Mouse (Mus musculus) right cerebral cortex, postnatal 14 days (tissue): ENCODE measurements around the gene Cryz.

Source experiments
- DNase-seq: peaks from one replicate; pipeline ENCODE4 v3.0.0; 2022

Gene Cryz

DNA sequence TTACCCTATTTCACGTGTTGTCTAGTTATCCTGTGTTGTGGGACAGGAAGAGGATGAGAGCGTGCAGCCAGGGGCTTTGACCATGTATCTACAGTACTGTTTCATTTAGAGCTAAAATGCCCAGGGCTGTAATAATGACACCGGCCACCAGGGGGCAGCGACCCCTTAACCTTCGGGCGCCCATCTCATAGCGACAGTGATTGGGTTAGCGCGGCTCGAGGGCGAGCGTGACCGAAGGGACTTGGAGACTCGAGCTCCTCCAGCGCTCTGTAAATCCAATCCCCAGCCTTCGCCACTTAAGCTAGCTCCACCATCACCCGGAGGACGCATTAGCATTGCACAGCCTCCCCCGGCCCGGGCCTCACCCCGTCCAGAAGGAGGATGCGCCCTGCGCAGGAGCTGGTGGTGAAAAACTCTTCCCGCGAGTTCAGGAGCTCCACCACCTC is at the start of gene Cryz:
Gene Cryz, plus strand, starts transcription at position 224 of the 446 bp plus-strand sequence.
- peak; percentile 89 for DNase-seq

DNA sequence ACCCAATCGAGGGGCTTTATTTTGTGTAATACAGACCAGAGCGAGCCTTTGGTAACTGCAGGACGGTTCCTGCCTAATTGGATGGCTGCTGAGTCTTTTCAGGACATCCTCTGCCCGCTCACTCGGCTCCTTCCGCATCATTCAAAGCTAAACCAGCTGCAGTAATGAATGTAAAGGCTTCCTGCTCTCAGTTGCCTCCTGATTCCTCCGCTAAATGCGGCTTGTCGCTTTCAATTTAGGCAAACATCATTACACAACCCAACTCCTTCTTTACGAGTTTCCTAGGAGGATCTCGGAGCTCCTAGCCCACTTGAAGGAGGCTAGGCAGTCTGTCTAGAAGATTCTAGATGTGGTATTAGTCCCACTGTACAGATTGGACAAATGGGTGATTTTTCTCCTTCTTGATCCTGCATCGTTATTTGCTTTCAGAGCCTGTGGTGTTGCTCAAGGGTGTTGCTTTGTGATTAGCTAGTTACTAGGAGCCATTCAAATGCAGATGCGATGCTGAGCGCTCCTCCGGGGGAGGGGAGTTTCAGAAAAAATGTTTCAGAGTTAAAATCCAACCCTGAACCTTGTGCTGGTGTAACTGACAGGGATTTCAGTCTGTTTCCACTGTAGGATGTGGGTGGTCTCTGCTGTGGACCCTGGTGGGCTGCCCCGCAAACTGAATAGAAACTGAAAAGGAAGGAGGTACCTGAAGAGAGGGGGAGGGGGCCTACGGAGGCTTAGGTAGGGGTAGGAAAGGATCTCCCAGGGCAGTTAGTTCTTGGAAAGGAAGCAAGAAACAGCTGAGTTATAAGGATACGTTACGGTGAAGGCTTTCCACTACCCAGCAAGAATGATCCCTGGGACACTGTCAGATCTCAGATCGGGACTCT is 48.7 kb upstream of the Cryz start:
- DNase-seq = no peak

DNA sequence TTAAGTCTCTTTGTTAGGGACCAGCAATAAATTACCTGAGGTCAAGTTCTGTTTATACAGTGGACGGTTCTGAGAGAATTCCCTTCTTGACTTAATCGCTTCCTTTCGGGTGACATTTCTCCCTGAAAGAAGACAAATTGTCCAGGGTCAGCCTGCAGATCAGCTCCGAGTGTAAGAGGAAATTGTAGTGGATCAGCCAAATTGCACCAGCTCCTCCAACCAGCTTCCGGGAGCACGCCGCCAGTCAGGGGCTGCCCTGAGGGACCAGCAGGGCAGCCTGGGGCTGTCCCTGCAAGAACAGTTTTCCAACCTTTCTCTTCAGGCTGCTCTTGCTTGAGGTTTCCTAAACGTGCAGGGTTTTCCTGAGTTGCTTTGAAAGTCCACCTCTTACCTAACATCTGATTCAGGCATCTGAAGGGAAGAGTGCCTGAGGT is 47.6 kb upstream of the Cryz start:
- no peak for DNase-seq

DNA sequence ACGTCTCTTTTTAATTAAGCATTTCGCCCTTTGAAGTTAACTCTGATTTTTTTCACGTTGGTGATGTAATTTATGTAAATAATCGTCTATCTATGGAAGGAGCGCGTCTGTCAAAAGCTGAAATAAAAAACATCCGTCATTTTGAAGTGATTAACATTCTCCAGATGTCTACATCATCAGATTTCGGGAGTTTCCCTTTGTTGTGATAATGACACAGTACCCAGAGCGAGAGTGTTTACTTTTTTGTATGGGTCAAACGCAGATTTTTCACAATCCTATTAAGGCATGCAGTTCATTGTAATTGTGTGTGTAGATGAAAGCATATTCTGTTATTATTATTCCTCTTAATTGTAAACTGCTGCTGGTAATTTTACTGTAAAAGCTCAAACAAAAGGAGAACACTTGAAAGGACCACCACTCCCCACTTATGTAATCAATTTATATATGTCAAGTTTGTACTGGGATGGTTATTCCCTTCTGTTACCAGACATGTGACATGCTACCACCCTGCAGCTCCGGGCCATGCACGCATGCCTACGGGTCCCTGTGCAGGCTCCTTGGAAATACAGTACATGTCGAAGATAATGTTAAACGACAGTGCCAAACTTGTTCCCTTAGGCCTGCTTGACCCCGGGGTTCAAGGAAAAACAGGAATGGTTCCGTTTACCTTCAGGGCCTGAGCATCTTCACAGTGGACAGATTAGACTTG is 46.0 kb upstream of the Cryz start:
- DNase-seq = no peak

DNA sequence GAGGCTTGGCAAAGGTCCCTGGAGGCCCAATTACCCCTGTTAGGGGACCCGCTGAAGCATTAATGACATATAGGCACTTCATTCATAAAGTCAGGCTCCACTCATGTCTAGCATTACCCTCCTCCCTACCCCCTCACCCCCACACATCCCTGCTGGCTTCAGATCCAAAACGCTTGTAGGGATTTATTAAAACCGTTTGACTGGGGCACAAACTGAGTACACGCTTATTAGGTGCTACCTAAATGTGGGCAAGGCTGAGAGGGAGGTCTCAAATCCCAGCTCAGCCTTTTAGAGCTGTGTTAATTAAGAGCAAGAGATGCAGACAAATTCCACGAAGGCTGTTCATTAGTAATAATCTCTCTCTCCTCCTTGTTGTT is 45.5 kb upstream of the Cryz start:
- no peak for DNase-seq

DNA sequence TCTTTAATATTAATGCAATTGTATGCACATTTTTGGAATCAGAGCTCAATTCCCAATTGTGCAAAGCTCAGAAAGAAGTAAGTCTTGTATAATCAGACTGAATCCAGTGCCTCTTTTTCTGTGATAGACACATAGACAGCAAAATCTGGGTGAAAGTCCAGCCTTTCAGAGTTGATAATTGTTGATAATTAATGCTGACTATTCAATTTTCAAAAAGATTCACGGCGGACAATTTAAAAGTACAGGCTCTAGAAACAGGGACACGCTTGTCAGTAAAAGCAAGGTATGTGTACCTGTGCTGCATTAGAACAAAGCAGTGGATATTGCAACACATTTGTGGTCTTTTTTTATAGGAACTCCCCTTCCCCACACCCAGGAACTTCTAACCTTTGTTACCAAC is 34.3 kb upstream of the Cryz start:
- no peak for DNase-seq

DNA sequence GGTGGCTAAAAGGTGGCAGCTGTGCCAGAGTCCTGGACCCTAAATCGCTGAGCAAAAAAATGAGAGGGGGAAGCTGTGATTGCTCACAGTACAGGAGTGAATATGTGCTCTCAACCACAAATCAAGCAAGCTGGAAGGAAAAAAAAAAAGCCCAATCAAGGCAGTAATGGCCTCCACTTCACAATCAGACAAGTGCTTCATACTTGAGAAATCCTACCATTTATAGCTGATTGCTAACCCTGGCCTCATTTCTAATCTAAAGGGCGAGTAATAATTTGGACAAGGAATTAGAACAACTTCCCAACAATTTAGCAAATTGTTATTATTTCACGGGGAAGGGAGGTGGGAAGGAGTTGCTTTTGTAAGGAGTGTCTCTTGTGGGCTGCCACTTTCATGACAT is 31.1 kb upstream of the Cryz start:
- DNase-seq = no peak

DNA sequence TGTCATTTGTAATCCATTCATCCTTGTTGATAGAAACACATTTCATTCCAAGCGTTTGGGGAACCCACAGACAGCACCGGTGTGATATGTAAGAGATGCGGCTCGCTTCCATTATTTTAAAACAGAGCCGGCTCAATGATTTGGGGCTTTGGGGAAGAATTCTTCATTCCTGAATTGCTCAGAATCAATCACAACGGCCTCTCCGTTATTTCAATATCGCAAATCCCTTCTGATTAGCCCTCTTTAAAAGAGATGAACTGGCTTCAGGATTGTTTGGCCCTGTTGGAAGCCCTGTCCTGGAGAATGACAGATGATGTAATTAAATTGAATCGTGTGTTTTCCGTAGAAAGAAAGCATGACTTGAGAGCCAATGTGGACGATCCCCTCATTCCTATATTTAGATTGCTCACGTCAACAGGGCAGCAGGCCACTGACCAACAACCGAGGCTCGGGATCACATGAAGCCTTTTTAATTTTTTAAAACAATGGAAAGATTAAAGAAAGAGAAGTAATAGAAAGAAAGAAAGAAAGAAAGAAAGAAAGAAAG is 26.4 kb upstream of the Cryz start:
- no peak for DNase-seq

DNA sequence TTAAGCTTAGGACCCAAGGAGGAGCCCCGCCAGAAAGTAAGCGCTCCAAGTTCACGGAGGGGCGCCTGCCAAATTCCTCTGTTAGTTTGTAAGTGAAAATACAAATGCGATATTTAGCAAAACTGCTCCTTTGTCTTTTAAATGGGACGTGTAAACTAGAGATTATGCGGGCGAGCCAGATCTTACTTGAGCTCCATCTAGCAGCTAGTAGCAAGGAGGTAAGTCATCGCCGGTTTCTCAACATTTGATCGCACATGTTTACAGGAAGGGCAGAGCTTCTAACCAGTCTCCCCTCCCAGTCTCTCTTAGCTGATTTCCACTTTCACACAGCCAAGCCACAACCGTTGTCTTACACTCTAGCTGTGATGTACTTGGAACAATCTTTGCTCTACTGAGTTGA is 25.7 kb upstream of the Cryz start:
- DNase-seq = no peak

DNA sequence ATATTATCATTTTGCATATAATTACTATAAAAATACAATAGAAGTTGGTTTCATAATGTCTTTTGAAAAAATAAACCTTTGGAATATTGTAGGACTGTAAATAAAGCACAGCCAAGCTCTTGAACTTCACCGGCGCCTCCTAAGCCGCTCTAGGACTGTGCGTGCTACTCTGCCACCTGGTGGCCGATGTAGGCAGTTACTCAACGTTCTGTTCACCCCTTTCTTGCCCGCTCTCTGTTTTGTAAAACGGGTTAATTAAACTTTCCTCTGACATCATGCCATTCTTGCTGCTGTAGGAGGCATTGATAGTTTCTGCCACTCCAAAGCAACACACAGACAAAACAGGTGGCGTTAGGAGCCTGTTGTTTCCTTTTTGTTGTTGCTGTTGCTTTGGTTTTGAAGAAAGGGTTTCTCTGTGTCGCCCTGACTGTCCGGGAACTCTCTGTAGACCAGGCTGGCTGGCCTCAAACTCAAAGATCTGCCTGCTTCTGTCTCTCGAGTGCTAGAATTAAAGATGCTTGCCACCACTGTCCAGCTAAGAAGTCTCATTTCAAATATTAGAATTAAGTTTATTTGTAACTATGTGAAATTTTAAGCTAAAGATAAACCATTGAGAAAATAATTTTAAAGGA is 24.1 kb upstream of the Cryz start:
- peak; percentile 83 for DNase-seq

DNA sequence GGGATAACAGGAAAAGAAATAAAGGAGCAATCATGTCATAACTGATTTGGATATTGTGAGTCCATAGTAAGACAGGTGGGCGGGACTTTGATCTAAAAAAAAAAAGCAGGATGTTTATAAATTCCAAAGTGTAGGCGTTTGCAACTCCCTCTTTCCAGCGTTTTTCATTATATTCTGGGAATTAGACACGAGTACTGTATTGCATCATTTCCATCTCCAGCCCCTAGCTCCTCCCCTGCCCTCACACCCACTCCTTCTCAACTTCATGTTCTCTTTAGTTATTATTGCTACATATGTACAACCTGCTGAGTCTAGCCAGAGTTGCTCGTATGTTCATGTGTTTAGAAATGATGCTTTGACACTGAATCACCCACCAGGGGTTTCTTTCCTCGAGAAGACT is 22.8 kb upstream of the Cryz start:
- DNase-seq = no peak

DNA sequence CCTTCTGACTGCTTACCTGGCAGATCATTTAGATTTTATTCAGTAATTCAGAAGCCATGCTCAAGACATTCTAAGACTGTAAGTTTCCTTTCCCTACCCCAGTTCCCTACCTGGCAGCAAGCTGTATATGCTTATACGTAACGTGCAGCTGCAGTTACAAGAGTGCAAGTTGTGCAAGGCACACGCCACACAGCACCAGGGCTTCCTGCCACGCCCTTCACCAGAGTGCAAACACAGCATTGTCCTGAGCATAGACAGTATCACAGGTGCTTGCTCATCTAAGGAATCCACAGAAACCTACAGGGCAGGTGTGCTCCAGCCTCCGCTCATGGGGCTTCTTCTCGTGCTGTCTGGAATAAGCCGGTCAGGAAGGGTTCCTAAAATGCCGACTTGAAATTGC is 18.6 kb upstream of the Cryz start:
- DNase-seq = no peak

DNA sequence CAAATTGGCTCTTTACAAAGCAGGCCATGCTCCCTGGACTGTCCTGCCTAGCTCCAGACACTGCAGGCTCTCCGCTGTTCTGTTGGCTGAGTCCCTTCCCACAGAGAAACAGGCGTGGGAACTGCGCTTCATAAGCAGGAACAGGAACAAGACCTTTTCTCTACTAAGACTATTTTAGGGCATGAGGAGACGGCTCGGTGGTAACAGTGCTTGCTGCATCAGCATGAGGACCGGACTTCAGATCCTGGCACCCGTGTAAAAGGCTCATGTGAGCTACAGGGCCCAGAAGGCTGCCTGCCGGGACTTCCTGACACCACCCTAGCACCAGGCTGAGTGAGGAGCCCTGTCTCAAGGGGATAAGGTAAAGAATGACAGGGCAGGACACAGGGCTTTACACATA is 12.2 kb upstream of the Cryz start:
- DNase-seq = no peak

DNA sequence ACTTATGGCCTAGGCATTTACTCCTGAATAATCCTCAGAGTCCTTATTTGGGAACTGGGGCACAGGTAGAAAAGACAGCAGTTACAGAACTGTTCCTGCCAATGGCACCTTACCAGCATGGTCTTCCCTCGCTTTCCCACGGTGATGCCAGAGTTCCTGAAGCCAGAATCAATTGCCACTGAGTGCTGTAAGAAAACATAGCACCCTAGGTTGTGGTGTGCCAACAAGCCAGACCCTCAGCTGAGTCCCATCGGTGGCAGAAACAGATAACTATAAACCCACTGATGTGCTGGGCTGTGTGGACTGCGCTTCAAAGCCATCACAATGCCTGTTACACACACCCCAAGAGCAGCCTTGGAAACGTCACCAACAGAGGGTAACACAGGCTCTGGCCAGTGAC is 5.5 kb upstream of the Cryz start:
- no peak for DNase-seq

DNA sequence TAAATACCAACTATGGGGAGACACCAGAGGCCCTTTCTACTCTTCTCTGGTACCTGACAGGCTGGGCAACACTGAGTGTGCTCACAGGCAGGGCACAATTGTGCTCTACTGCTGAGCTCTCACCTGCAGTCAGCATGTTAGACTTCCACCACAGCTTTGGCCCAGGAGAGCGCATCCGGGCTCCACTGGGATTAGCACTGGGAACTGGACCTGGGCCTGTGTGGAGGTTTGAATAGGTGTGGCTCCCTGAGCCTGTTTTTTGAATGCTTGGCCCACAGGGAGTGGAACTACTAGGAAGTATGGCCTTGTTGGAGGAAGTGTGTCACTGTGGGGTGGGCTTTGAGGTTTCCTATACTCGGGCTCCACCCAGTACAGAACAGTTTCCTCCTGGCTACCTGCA is 4.9 kb upstream of the Cryz start:
- no peak for DNase-seq

DNA sequence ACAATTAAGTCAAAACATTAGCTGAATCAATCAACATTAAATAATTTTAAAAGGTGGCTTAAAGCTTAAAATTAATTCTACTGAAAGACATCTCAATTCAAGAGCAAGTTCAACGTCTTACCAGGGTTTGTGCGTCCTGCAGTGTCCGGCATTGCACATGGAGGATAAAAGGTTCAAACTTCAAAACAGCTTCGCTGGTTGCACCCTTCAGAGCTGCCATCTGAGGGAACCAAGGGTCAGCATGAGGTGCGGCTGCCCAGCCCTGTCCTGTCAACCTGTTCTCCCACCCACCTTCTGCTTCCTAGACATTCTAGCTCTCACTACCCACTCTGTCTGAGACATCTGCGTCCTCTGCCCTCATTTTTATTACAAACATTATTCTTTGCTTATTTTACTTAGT is 2.9 kb upstream of the Cryz start:
- DNase-seq = no peak

DNA sequence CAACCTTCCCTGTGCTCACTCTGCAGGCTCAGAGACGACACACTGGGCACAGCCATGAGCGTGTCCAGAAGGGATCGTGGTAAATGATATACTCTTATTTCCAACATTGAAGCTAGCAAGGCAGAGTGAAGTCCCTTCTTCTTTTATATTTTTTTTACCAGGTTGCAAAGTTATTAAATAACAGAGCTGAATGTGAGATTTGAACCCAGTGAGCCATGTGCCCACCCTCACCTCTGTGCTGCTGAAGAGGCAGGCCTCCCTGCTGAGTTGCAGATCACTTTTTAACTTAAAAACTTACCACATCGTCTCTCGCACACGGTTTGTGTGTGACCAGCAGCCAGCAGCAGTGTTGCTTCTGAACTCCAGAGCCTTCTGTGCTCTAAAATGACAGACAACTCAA is 2.4 kb upstream of the Cryz start:
- DNase-seq = no peak

DNA sequence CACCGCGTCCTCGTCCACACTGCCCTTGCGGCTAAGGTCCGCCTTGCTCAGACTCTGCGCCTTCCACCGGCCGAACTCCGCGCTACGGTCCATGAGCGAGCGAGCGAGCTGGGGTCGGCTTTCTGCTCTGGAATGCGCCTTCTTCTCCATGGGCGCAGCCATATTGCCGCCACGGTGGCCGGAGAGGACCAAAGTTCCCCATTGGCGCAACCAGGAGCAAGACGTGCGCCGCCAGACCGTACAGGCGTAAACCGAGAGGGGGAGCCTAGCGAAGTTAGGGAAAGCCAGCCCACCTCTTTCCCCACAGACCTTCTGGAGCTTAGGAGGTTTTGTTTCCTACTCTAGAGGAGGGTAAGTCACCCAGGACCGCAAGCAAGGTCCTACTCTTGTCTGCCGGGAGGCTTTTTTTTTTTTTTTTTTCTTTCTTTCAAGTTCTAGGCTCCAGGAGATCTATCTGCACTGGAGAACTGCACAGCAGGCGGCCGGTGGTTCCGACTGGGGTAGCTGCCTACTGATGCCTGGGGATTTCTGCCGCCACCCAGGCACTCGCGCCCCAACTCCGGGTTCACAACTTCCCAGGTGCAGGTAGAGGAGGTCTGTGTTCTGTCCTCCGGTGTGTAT is 533 bp downstream of the Cryz start, which contains the start of gene Tyw3:
Gene Tyw3, minus strand, starts transcription at position 171 of the 621 bp plus-strand sequence.
- DNase-seq = peak; percentile 98

DNA sequence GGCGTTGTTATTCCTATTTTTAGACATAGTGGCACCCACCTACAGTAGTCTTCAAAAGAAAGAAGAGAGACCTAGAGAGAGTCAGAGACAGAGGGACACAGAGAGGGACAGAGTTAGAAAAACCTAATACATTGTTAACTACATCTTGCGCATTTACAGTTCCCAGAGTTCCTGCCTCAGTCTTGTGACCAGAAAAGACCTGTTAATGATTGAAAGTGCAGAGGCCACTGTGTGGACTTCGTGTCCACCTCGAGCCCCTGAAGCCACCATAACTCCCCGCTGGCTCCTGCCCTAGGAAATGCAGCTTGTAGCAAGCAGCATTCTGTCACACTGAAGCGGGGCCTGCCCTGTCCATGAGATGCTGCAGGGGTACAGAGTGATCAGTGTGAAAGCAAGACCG is 1.1 kb downstream of the Cryz start:
- DNase-seq = no peak

DNA sequence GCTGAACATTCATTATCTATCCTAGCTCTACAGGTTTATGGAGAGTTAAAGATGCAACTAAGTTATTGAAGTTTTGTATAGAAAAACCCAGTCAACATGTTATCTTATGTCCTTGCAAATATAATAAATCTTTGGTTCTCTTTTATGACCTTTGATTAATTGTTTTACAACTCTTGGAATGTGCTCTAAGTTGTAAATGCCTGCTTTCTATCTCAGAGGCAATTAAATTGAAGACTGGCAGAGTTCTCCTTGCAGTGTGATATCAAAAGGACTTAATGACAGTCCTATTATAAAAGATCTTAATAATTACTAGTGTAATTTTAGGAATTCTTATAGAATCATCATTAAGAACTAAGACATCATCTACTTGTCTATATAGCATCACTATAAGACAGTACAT is 5.6 kb downstream of the Cryz start:
- DNase-seq = no peak

DNA sequence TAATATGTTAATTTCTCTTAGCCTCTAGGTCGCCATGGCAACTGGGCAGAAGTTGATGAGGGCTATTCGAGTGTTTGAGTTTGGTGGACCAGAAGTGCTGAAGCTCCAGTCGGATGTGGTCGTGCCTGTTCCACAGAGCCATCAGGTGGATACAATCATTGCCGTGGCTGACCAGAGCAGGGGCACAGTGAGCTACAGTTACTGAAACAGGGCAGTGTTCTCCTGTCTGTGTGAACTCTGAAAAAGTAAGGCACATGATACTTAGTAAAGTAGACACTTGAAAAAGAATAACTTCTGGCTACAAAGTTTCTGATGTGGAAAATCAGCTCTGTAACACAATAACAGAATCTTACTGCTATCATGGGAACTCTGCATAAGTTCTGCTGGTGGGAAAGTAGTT is 8.4 kb downstream of the Cryz start:
- DNase-seq = no peak

DNA sequence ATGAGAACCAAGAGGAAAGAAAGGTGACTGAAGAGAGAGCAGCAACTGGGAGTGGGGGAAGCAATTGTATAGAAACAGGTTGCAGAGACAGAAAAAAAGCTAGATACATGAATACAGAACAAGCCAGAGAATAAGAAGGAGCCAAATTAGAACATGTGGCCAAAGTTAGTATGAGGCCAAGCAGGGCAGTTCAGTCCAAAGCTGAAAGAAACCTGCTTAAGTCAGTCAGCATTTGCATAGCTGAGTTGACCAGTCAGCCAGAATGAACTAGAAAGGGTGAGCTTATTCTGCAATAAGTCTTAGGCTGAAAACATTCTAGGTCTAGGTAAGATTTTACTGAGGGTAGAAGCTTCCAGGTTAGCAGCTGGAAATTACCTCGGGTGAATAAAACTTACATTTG is 11.4 kb downstream of the Cryz start:
- DNase-seq = no peak

DNA sequence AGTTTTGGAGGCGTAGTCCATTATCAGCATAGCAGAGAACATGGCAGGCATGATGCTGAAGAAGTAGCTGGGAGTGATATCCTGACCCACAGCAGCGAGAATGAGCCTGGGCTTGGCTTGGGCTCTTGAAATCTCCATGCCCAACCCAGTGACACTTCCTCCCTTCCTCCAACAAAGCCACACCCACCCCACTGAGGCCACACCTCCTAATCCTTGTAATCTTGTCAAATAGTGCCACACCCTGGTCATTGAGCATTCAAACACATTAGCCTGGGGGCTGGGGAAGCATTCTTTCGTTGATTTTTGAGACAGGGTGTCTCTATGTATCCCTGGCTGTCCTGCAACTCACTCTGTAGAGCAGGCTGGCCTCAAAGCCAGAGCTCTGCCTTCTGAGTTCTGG is 15.4 kb downstream of the Cryz start:
- no peak for DNase-seq
